Mouse (Mus musculus): ENCODE data around the gene Lgals8.

The Lgals8 gene

GRCm38 (mm10) chr13:12460881-12461729 lies 3.6 kb downstream of the Lgals8 start:
- peak; percentile 91 for DNase-seq (ENCODE audit: low read depth, low spot score)

GRCm38 (mm10) chr13:12460443-12460842 lies 4.3 kb downstream of the Lgals8 start:
- DNase-seq (ENCODE audit: low read depth, low spot score) = peak; percentile 85

- no peak for DNase-seq (ENCODE audit: low read depth, low spot score)
These were observed 8.0 kb downstream of the Lgals8 start for GRCm38 (mm10) chr13:12456711-12457110.

- no peak for DNase-seq (ENCODE audit: low read depth, low spot score)
These were observed 9.9 kb downstream of the Lgals8 start for GRCm38 (mm10) chr13:12454686-12455390.

- no peak for DNase-seq (ENCODE audit: low read depth, low spot score)
These were observed 11.6 kb downstream of the Lgals8 start for GRCm38 (mm10) chr13:12453150-12453549.

GRCm38 (mm10) chr13:12442008-12442587 lies 22.6 kb downstream of the Lgals8 start:
- DNase-seq (ENCODE audit: low read depth, low spot score) = no peak

- no peak for DNase-seq (ENCODE audit: low read depth, low spot score)
These were observed 23.9 kb downstream of the Lgals8 start for GRCm38 (mm10) chr13:12440813-12441212.

GRCm38 (mm10) chr13:12439586-12439985 lies 25.2 kb downstream of the Lgals8 start:
- no peak for DNase-seq (ENCODE audit: low read depth, low spot score)

- no peak for DNase-seq (ENCODE audit: low read depth, low spot score)
These were observed 30.9 kb downstream of the Lgals8 start for GRCm38 (mm10) chr13:12433843-12434242.

- DNase-seq (ENCODE audit: low read depth, low spot score) = no peak
These were observed 36.2 kb downstream of the Lgals8 start for GRCm38 (mm10) chr13:12428556-12428955.

GRCm38 (mm10) chr13:12420596-12420995 lies 44.1 kb downstream of the Lgals8 start:
- DNase-seq (ENCODE audit: low read depth, low spot score) = no peak

GRCm38 (mm10) chr13:12412016-12412415 lies 52.7 kb downstream of the Lgals8 start:
- DNase-seq (ENCODE audit: low read depth, low spot score) = peak; percentile 9

- no peak for DNase-seq (ENCODE audit: low read depth, low spot score)
These were observed 56.2 kb downstream of the Lgals8 start for GRCm38 (mm10) chr13:12408343-12409066.

GRCm38 (mm10) chr13:12395571-12395970 lies 69.2 kb downstream of the Lgals8 start:
- DNase-seq (ENCODE audit: low read depth, low spot score) = no peak

- peak; percentile 98 for DNase-seq (ENCODE audit: low read depth, low spot score)
These were observed 69.9 kb downstream of the Lgals8 start, which contains the start of gene Heatr1 for GRCm38 (mm10) chr13:12394609-12395505. Gene Heatr1 (plus strand): TSS chr13:12395027.

Measured in CD4-positive helper T cell, adult 2 months (primary cell).